Mouse (Mus musculus) stomach, postnatal 0 days (tissue): ENCODE measurements around the gene Ap5s1. TPM values are rescaled to one million over a fixed set of nuclear protein-coding genes. Genes with fewer than 3 reads are reported as not detected.

Source experiments
- ATAC-seq: fragments of 200-750 bp; cut with Nextera tagmentation; 2 replicates; pipeline ENCODE4 v1.8.0; 2017; ENCODE audit not compliant: low FRiP score, low TSS enrichment
- DNase-seq: peaks from one replicate; pipeline ENCODE4 v3.0.0-alpha.2; 2016; ENCODE audit warnings: low spot score
- H3K27ac ChIP-seq: fragments of 300-500 bp; sonication (generic); replicated peaks from 2 replicates; pipeline ENCODE4 v1.5.1; 2014; ENCODE audit warnings: mild to moderate bottlenecking, control low read depth
- H3K27me3 ChIP-seq: fragments of 300-500 bp; sonication (generic); 2 replicates; pipeline ENCODE4 v1.6.1; 2014; ENCODE audit warnings: low read length; ENCODE audit not compliant: control insufficient read depth, insufficient read depth
- H3K36me3 ChIP-seq: fragments of 300-500 bp; sonication (generic); 2 replicates; pipeline ENCODE4 v1.6.1; 2014; ENCODE audit warnings: low read length, mixed read lengths; ENCODE audit not compliant: control insufficient read depth, insufficient read depth
- H3K4me1 ChIP-seq: fragments of 300-500 bp; sonication (generic); replicated peaks from 2 replicates; pipeline ENCODE4 v1.6.1; 2014; ENCODE audit warnings: antibody characterized with exemption; ENCODE audit not compliant: control insufficient read depth, insufficient read depth
- H3K4me2 ChIP-seq: fragments of 300-500 bp; sonication (generic); replicated peaks from 2 replicates; pipeline ENCODE4 v1.6.1; 2014; ENCODE audit warnings: low read depth, mild to moderate bottlenecking, control low read depth, moderate library complexity
- H3K4me3 ChIP-seq: fragments of 300-500 bp; sonication (generic); 2 replicates; pipeline ENCODE4 v1.5.1; 2014; ENCODE audit warnings: low read depth, low read length, control low read depth
- H3K9ac ChIP-seq: fragments of 300-500 bp; sonication (generic); 2 replicates; pipeline ENCODE4 v1.6.1; 2014; ENCODE audit warnings: mild to moderate bottlenecking, low read length, control low read depth, mixed read lengths
- H3K9me3 ChIP-seq: fragments of 300-500 bp; sonication (generic); 2 replicates; pipeline ENCODE4 v1.6.1; 2016; ENCODE audit warnings: low read length; ENCODE audit not compliant: control insufficient read depth
- CTCF ChIP-seq: IDR thresholded peaks from 2 replicates; pipeline ENCODE4 v1.5.1; 2016; ENCODE audit warnings: antibody characterized with exemption, low read depth, mild to moderate bottlenecking, moderate library complexity
- EP300 ChIP-seq: optimal IDR thresholded peaks from 2 replicates; pipeline ENCODE3; 2016; ENCODE audit warnings: antibody characterized with exemption
- WGBS: fragments of 180-500 bp; shearing (Covaris S2); extraction: QIAGEN DNeasy Blood & Tissue Kit; methylation state at CpG from one replicate; pipeline ENCODE4 v1.1.7; 2014; 5-methylcytosine and 5-hydroxymethylcytosine counted together
- polyA plus RNA-seq: library from polyadenylated mRNA; unstranded; fragments of >200 nt; fragmentation: Nextera tagmentation; extraction: Ambion mirVana; gene quantifications from 2 replicates; pipeline ENCODE4 v1.2.1, GENCODE M21; 2015

The Ap5s1 gene
- polyA plus RNA-seq, 1 experiment from 2014 or later, result 22.0 TPM

GRCm38 (mm10) chr2:131227243-131227642, 20.4 kb downstream of the Ap5s1 start:
- H3K4me2 ChIP-seq, result no peak overlapping the region
- WGBS, result 85% methylated on average over 3 of the region's 3 CpGs
- H3K36me3 ChIP-seq, result no peaks in the 10 kb centered on the region
- no peaks in the 10 kb centered on the region for H3K9me3 ChIP-seq
- H3K27me3 ChIP-seq, result no peaks in the 10 kb centered on the region
- ATAC-seq (no peak), DNase-seq (no peak)
- H3K27ac ChIP-seq, result no peak overlapping the region
- no peak overlapping the region for H3K9ac ChIP-seq
- no peaks in the 10 kb centered on the region for H3K4me1 ChIP-seq
- no peak overlapping the region for H3K4me3 ChIP-seq
- TF ChIP-seq EP300, result no peak
- TF ChIP-seq CTCF, result no peak

- H3K4me1 ChIP-seq, result peaks cover 6% of the 10 kb centered on the region; the same call in 1 of the 2 replicates
- no peak overlapping the region for H3K9ac ChIP-seq
- TF ChIP-seq CTCF (no peak), EP300 (no peak)
- H3K4me3 ChIP-seq, result no peak overlapping the region
- 0 out of 2 replicates have a peak, but pooled peaks cover under 1% of the 10 kb centered on the region for H3K36me3 ChIP-seq
- no peak overlapping the region for H3K27ac ChIP-seq
- H3K9me3 ChIP-seq, result no peaks in the 10 kb centered on the region
- no peak for ATAC-seq
- no peak for DNase-seq
- H3K27me3 ChIP-seq, result no peaks in the 10 kb centered on the region
- no peak overlapping the region for H3K4me2 ChIP-seq
- WGBS, result 82% methylated on average over 2 of the region's 2 CpGs
These were observed 25.7 kb downstream of the Ap5s1 start for GRCm38 (mm10) chr2:131232558-131232957.

DNA sequence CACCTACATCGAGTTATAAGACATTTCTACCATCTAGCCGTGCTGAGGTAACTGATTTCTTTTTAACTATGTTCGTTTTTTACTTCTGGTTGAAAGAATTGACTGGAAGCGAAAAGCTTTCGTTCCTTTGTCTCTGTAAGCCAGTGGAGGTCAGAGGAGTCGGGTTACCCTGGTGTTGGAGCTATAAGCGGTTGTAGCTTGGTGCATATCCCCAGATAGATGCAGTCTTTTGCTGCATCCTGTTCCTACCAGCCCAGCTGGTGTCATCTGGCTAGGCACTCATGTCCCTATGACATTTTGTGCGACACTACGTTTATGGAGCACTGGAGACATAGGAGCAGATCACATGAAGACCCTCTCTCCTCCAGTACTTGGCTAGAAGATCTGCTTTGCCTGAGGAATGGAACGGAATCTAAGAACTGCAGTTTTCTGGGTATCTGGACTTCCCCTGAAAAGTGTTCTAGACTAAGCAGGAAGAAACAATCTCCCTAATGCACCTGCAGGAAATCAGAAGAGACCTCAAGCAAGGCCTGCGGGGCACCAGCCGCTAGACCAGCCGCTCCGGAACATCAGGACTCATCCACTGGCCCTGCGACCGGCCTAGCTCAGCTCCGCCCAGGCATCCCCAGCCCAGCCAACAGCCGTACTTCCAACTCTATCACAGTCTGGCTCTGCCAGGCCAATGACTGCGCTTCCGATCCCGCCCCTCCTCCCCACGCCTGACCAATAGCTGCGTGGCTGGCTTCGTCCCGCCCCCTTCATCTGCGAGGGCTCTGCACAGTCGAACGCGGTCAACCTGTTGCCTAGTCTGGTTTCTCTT, 26.6 kb downstream of the Ap5s1 start, which contains the start of gene Mavs:
TSS of gene Mavs (plus strand) at position 757 of the 820 bp plus-strand sequence.
- H3K27ac ChIP-seq, result peak within 1 kb of the TSS; percentile 89
- DNase-seq (peak; percentile 98), ATAC-seq (peak; percentile 100)
- TF ChIP-seq EP300 (no peak), CTCF (no peak)
- H3K4me3 ChIP-seq, result peak within 1 kb of the TSS; percentile 63
- peaks cover 6% of the 10 kb centered on the region; the same call in 1 of the 2 replicates for H3K4me1 ChIP-seq
- H3K4me2 ChIP-seq, result peak within 1 kb of the TSS; percentile 98
- no peaks in the 10 kb centered on the region for H3K27me3 ChIP-seq
- peak within 1 kb of the TSS; percentile 85 for H3K9ac ChIP-seq
- no peaks in the 10 kb centered on the region for H3K9me3 ChIP-seq
- H3K36me3 ChIP-seq, result peaks cover 3% of the 10 kb centered on the region; the same call in 1 of the 2 replicates
- 11% methylated on average over 29 of the region's 29 CpGs for WGBS

DNA sequence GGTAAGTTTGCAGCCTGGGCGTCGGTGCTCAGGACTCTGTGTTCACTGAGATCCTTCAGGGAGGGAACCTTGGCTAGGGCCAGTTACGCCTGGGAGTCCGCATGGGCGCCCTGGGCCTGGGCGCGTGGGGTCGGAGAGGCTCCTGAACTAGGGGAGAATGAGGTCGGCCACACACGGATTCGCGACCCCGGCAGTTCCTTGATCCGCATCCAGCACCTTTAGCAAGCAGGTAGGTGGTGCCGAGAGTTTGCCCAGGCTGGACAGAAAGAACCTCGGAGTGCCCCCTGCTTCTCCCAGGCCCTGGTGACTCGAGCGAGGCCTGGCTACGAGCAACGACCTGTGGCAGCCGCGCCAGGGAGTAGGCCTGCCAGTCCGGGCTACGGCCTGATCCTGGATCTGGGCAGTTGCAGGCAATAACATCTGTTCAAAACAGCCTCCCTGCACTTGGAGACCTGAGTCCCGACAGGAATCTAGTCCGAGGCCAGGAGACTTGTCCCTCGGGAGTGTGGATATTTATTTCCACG, 27.3 kb downstream of the Ap5s1 start:
- no peak for DNase-seq
- peak; percentile 31 for ATAC-seq
- peak overlapping the region; percentile 63 for H3K4me3 ChIP-seq
- H3K36me3 ChIP-seq, result peaks cover 9% of the 10 kb centered on the region
- H3K4me1 ChIP-seq, result peaks cover 6% of the 10 kb centered on the region; the same call in 1 of the 2 replicates
- no peaks in the 10 kb centered on the region for H3K27me3 ChIP-seq
- H3K4me2 ChIP-seq, result peak overlapping the region; percentile 98
- 6% methylated on average over 28 of the region's 28 CpGs for WGBS
- peak overlapping the region; percentile 85 for H3K9ac ChIP-seq
- no peak for TF ChIP-seq EP300
- TF ChIP-seq CTCF, result no peak
- H3K27ac ChIP-seq, result peak overlapping the region; percentile 89
- H3K9me3 ChIP-seq, result no peaks in the 10 kb centered on the region

DNA sequence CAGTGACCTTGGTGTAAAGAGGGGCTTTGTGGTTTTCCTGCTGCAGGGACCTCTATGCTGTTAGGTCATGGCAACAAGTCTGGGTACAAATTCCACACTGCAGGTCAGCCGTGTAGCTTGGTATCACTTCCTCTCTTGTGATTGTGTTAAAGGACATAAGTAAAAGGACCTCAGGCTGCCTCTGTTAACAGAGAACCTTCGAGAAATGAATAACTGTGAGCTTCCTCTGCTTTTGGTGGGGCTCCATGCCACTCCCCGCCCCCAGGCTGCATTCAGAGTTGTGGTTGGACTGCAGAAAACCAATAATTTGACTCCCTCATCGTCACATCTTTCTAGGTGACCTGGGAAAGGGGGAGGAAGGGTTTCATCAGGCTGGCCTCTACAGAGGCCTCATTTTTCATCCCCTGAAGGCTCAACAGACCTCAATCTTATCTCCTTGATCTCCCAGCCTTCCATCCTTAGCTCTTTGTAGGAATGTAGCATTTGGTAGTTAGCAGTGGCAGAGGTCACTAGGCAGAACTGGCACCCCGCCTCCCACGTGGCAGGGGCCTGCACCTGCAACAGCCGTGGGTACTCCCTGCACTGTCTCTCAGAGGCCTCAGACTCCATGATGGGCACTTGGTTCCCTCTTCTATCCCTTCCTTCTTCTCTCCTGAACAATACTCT, 28.2 kb downstream of the Ap5s1 start:
- WGBS, result 53% methylated on average over 7 of the region's 7 CpGs
- Histone ChIP-seq H3K36me3 (peaks cover 9% of the 10 kb centered on the region), H3K27ac (no peak overlapping the region), H3K27me3 (no peaks in the 10 kb centered on the region), H3K9me3 (no peaks in the 10 kb centered on the region), H3K4me1 (peaks cover 6% of the 10 kb centered on the region; the same call in 1 of the 2 replicates), H3K4me2 (peak overlapping the region; percentile 98), H3K9ac (peak overlapping the region; percentile 85), H3K4me3 (peak overlapping the region; percentile 63)
- TF ChIP-seq CTCF (no peak), EP300 (no peak)
- ATAC-seq (no peak), DNase-seq (no peak)

- ATAC-seq (no peak), DNase-seq (no peak)
- TF ChIP-seq CTCF (no peak), EP300 (no peak)
- Histone ChIP-seq H3K4me2 (no peak overlapping the region), H3K27me3 (no peaks in the 10 kb centered on the region), H3K9me3 (no peaks in the 10 kb centered on the region), H3K4me3 (no peak overlapping the region), H3K36me3 (peaks cover 49% of the 10 kb centered on the region), H3K4me1 (no peaks in the 10 kb centered on the region), H3K9ac (no peak overlapping the region), H3K27ac (no peak overlapping the region)
These were observed 35.3 kb downstream of the Ap5s1 start for GRCm38 (mm10) chr2:131242180-131242579.
